Mouse (Mus musculus) heart, embryonic 10.5 days (tissue): ENCODE measurements around the gene Ccl25. TPM values are rescaled to one million over a fixed set of nuclear protein-coding genes. Genes with fewer than 3 reads are reported as not detected.
"Not testable (repeated sequence)": the region's sequence is repeated elsewhere in the genome, so short reads cannot be mapped to it uniquely, and the experiment has no call there.

Experiments used
- DNase-seq: peaks from one replicate; pipeline ENCODE4 v3.0.0-alpha.2; 2017; ENCODE audit warnings: low spot score
- H3K27ac ChIP-seq: fragments of 300-500 bp; sonication (generic); 2 replicates; pipeline ENCODE4 v1.5.1; 2016; ENCODE audit warnings: mild to moderate bottlenecking
- H3K27me3 ChIP-seq: fragments of 300-500 bp; sonication (generic); 2 replicates; pipeline ENCODE4 v1.6.1; 2016; ENCODE audit warnings: mild to moderate bottlenecking; ENCODE audit not compliant: poor library complexity, insufficient read depth, severe bottlenecking
- H3K36me3 ChIP-seq: fragments of 300-500 bp; sonication (generic); 2 replicates; pipeline ENCODE4 v1.6.1; 2016; ENCODE audit warnings: mild to moderate bottlenecking, moderate library complexity
- H3K4me1 ChIP-seq: fragments of 300-500 bp; sonication (generic); 2 replicates; pipeline ENCODE4 v1.6.1; 2016; ENCODE audit warnings: mild to moderate bottlenecking
- H3K4me3 ChIP-seq: fragments of 300-500 bp; sonication (generic); 2 replicates; pipeline ENCODE4 v1.5.1; 2016; ENCODE audit warnings: mild to moderate bottlenecking, moderate library complexity
- H3K9me3 ChIP-seq: fragments of 300-500 bp; sonication (generic); 2 replicates; pipeline ENCODE4 v1.6.1; 2016; ENCODE audit warnings: mild to moderate bottlenecking, moderate library complexity
- WGBS: fragments of 180-500 bp; shearing (Covaris S2); methylation state at CpG from one replicate; pipeline ENCODE4 v1.1.7; 2016; 5-methylcytosine and 5-hydroxymethylcytosine counted together
- polyA plus RNA-seq: library from polyadenylated mRNA; unstranded; fragments of >200 nt; fragmentation: Nextera tagmentation; extraction: Ambion mirVana; gene quantifications from 2 replicates; pipeline ENCODE4 v1.2.1, GENCODE M21; 2016

Ccl25 gene
- polyA plus RNA-seq, 1 experiment from 2014 or later, result 15.8 TPM

DNA sequence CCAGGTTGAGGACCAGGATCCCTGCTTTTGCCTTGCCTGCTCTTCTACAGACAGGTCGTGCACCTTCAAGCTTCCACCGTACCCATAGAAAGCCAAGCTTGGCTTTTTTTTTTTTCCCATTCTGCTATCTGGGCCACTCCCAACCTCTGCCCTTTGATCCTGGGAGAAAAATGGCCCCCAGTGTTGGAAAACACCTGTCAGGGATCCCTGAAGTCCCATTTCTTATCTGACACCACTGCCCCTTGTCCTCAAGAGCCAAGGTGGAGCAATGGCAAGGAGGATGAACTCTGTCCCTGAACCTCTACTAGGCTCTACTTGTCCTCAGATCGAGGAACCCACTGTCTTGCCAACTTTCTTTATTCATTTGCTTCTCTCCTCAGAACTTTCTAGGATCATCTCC lies 25.6 kb downstream of the Ccl25 start:
- Histone ChIP-seq H3K4me1 (peaks cover 9% of the 10 kb centered on the region), H3K27ac (no peak overlapping the region), H3K27me3 (no peaks in the 10 kb centered on the region), H3K9me3 (no peaks in the 10 kb centered on the region), H3K4me3 (no peak overlapping the region), H3K36me3 (no peaks in the 10 kb centered on the region)
- no peak for DNase-seq
- 80% methylated on average over 3 of the region's 3 CpGs for WGBS

DNA sequence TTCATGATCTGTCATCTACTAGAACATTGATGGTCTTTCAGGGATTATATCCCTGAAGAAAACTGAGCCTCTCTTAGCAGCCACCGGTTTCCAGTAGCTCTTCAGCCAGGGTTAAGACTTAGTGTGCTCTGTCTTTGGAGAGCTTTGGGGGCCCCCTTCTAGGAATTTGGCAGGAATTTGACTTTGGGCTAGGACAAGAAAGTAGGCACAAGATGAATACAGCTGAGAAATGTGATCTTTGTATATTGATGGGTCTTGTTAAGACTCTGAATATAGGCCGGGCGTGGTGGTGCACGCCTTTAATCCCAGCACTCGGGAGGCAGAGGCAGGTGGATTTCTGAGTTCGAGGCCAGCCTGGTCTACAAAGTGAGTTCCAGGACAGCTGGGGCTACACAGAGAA lies 27.6 kb downstream of the Ccl25 start:
- not testable (repeated sequence) for DNase-seq, H3K4me3 ChIP-seq, H3K27me3 ChIP-seq, H3K9me3 ChIP-seq, H3K4me1 ChIP-seq, H3K27ac ChIP-seq, H3K36me3 ChIP-seq
- 88% methylated on average over 6 of the region's 6 CpGs for WGBS

DNA sequence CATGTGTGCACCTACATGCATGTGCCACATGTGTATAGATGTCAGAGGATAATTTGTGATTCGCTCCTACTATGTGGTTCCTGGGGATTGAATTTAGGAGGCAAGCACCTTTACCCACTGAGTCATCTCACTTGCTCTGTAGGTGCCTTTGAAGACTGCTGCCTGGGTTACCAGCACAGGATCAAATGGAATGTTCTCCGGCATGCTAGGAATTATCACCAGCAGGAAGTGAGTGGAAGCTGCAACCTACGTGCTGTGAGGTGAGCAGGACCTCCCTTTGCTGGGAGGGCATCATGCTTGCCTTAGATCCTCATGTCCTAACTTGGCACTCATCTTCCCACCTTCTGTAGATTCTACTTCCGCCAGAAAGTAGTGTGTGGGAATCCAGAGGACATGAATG lies 28.7 kb downstream of the Ccl25 start:
- WGBS, result 66% methylated on average over 4 of the region's 4 CpGs
- peaks cover 3% of the 10 kb centered on the region; the same call in 1 of the 2 replicates for H3K4me1 ChIP-seq

DNA sequence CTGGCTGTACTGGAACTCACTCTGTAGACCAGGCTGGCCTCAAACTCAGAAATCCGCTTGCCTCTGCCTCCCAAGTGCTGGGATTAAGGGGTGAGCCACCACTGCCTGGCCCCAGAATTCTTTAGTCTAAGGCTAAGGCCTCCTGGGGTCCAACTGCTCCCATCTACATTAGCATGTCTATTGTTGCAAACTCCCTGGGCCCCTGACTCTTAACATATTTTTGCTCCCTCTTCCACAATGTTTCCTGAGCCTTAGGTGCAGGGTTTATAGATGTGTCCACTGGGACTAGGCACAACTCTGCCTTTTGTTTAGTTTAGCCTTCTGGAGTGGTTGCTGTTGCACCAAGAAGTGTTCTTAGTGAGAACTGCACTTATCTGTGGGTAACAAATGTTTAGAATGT lies 29.5 kb downstream of the Ccl25 start:
- Histone ChIP-seq H3K27ac (no peak overlapping the region), H3K4me1 (peaks cover 3% of the 10 kb centered on the region; the same call in 1 of the 2 replicates), H3K27me3 (no peaks in the 10 kb centered on the region), H3K4me3 (no peak overlapping the region), H3K9me3 (no peaks in the 10 kb centered on the region), H3K36me3 (no peaks in the 10 kb centered on the region)
- WGBS, result 94% methylated on average over 1 of the region's 1 CpGs
- DNase-seq, result no peak

More for the DNA sequence above, 28.7 kb downstream of the Ccl25 start:
- no peak overlapping the region for H3K4me3 ChIP-seq
- no peak for DNase-seq
- H3K9me3 ChIP-seq, result no peaks in the 10 kb centered on the region
- H3K36me3 ChIP-seq, result no peaks in the 10 kb centered on the region
- no peaks in the 10 kb centered on the region for H3K27me3 ChIP-seq
- H3K27ac ChIP-seq, result no peak overlapping the region

DNA sequence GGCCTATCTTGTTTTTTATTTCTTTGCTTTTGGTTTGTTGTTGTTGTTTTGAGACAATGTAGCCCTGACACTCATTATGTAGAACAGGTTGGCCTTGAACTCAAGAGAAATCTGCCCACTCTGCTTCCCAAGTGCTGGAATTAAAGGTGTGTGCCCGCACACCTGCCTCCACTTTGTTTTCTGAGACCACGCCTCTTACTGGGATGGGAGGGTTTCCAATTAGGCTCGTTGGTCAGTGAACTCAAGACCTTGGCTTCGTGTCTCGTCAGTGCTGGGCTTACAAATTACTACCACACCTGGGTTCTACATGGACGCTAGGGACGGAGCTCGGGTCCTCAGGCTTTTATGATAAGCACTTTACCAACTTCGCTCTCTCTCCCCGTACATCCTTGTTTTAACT lies 30.4 kb downstream of the Ccl25 start:
- Histone ChIP-seq H3K27ac (no peak overlapping the region), H3K36me3 (no peaks in the 10 kb centered on the region), H3K4me3 (no peak overlapping the region), H3K27me3 (no peaks in the 10 kb centered on the region), H3K9me3 (no peaks in the 10 kb centered on the region), H3K4me1 (peaks cover 3% of the 10 kb centered on the region; the same call in 1 of the 2 replicates)
- WGBS, result 83% methylated on average over 10 of the region's 10 CpGs
- no peak for DNase-seq

DNA sequence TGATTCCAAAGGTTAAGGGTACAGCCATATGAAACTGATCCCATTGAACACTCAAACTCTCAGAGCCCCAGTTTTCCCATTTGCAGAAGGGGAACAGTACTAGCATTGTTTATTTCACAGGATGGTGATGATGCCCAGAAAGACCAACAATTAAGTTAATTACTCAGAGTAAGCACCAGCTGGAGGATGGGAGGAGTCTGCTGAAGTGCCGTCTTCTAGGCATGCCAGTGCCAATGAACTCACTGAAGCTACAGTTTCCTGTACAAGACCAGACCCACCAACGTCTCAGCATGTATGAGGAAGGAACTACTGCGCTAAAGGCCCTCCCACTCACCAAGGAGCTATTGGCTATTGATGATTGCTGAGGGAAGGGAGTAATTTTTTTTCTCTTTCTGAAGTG lies 34.4 kb downstream of the Ccl25 start:
- WGBS, result 73% methylated on average over 3 of the region's 3 CpGs
- Histone ChIP-seq H3K4me3 (no peak overlapping the region), H3K36me3 (no peaks in the 10 kb centered on the region), H3K4me1 (no peaks in the 10 kb centered on the region), H3K27me3 (no peaks in the 10 kb centered on the region), H3K27ac (no peak overlapping the region), H3K9me3 (no peaks in the 10 kb centered on the region)
- DNase-seq, result no peak

DNA sequence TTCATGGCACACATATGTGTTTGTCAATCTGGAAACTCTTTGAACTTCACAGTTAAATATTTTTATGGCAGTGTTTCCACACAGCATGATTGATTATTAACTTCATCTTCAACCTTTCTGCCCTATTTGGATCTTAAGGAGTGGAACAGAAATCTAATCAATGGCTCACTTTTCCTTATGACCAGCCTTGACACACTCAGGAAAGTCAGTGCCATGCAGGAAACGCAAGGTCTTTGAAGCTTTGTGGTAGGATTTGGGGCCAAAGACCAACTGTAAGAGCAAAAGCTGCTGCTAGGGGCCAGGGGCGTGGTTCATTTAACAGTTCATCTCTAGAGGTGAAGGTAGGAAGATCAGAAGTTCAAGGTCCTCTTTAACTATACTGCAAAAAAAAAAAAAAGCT lies 35.9 kb downstream of the Ccl25 start:
- 71% methylated on average over 2 of the region's 2 CpGs for WGBS
- Histone ChIP-seq H3K36me3 (no peaks in the 10 kb centered on the region), H3K4me3 (no peak overlapping the region)

DNA sequence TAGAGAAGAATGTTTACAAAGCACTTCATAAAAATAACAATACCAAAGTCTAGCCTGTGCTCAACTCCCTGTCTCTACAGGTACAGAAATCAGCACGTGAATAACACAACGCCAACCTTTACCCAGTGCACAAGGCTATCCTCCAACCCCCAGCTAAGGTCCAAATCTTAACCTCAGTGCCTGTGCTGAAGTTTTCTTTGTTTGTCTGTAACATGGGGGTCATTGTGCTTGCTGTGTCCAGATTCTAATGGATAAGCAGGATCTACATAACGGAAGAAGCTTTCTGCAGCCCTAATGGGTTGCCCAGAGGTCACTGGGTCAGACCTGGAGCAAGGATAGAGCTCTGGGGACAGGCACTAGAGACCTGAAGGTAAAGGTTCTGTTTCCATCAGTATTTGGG lies 41.2 kb downstream of the Ccl25 start:
- DNase-seq, result no peak
- WGBS, result 84% methylated on average over 3 of the region's 3 CpGs
- no peaks in the 10 kb centered on the region for H3K27me3 ChIP-seq

More for the DNA sequence above, 35.9 kb downstream of the Ccl25 start:
- Histone ChIP-seq H3K9me3 (no peaks in the 10 kb centered on the region), H3K27ac (no peak overlapping the region), H3K4me1 (no peaks in the 10 kb centered on the region), H3K27me3 (no peaks in the 10 kb centered on the region)
- no peak for DNase-seq

DNA sequence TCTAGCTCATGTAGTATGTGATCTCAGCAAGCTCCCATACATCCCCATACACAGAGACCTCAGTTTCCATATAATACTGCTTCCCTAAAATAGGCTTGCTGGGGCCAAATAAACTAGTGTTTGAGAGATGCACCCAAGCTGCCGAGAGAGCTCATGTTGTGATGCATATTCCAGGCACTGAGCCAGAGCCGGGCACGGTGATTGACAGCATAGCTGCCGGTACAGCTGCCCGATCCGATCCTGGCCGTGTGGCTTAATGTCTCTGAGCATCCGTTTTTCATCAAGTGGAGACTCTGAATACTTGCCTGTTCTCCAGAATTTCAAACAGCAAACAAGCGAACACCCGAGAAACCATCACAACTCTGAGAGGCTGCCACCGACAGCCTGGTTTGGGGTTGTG lies 42.8 kb downstream of the Ccl25 start:
- Histone ChIP-seq H3K9me3 (no peaks in the 10 kb centered on the region), H3K4me1 (no peaks in the 10 kb centered on the region), H3K27ac (no peak overlapping the region), H3K4me3 (no peak overlapping the region), H3K36me3 (no peaks in the 10 kb centered on the region), H3K27me3 (no peaks in the 10 kb centered on the region)
- DNase-seq, result no peak
- 78% methylated on average over 11 of the region's 11 CpGs for WGBS

More for the DNA sequence above, 41.2 kb downstream of the Ccl25 start:
- Histone ChIP-seq H3K9me3 (no peaks in the 10 kb centered on the region), H3K4me1 (no peaks in the 10 kb centered on the region), H3K4me3 (no peak overlapping the region), H3K27ac (no peak overlapping the region), H3K36me3 (no peaks in the 10 kb centered on the region)

DNA sequence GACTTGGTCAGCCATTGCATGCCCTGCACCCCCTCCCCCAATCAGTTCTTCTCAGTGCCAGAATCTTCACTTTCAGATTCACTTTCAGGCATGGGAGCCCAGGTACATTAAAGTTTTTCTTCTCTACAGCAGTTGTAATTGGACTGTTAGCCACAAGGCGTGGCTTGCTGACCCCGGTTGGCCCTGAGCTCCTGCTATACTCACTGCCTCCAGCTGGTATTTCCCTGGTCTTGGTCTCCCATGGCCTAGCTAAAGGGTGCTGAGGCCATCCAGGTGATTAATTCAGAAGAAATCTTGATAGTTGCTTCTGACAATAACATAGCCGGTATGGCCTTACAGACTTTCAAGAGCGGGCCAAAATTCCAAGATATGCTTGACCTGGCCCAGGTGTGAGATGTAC lies 43.5 kb downstream of the Ccl25 start:
- no peak overlapping the region for H3K27ac ChIP-seq
- H3K27me3 ChIP-seq, result no peaks in the 10 kb centered on the region
- no peaks in the 10 kb centered on the region for H3K9me3 ChIP-seq
- no peaks in the 10 kb centered on the region for H3K36me3 ChIP-seq
- DNase-seq, result no peak
- WGBS, result 81% methylated on average over 4 of the region's 4 CpGs
- H3K4me3 ChIP-seq, result no peak overlapping the region
- H3K4me1 ChIP-seq, result no peaks in the 10 kb centered on the region

DNA sequence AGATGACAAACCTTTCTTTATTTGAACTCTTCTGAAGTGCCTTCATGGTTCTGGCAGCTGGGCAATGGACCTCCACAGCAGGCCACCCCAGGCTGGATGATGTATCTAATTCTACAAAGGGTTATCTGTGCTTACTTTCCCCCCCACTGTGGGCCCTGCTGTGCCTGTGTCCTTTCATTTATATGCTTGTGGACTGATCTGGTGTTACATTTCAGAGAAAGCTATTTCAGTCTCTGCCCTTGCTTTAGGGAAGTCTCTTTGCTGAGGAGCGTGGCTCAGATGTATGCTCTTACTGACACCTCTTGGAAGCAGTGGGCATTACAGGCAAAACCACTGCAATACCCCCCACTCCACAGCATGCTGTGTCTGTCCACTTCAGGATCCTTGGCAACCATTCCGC lies 45.1 kb downstream of the Ccl25 start:
- Histone ChIP-seq H3K4me1 (no peaks in the 10 kb centered on the region), H3K9me3 (no peaks in the 10 kb centered on the region), H3K36me3 (no peaks in the 10 kb centered on the region), H3K27me3 (no peaks in the 10 kb centered on the region), H3K27ac (no peak overlapping the region; the same call in 1 of the 2 replicates), H3K4me3 (no peak overlapping the region)
- no peak for DNase-seq
- WGBS, result 32% methylated on average over 2 of the region's 2 CpGs

DNA sequence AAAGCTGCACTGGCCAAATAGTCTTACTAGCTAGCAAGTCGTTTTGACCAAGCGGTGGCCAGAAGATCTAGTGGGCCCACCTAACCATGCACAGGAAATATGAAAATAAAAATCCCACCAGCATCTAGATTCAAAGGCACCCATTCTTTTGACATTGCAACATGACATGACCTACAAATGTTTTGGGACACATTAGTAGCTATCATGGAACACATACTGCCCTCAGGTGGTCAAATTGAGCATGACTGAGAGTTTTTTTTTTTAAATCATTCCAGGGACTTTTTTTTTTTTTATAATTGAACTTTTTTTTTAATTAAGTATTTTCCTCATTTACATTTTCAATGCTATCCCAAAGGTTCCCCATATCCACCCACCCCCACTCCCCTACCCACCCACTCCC lies 47.6 kb downstream of the Ccl25 start:
- Histone ChIP-seq H3K27me3 (no peaks in the 10 kb centered on the region), H3K4me1 (no peaks in the 10 kb centered on the region), H3K9me3 (no peaks in the 10 kb centered on the region), H3K36me3 (no peaks in the 10 kb centered on the region), H3K4me3 (no peak overlapping the region), H3K27ac (no peak overlapping the region)
- 69% methylated on average over 2 of the region's 2 CpGs for WGBS
- no peak for DNase-seq

DNA sequence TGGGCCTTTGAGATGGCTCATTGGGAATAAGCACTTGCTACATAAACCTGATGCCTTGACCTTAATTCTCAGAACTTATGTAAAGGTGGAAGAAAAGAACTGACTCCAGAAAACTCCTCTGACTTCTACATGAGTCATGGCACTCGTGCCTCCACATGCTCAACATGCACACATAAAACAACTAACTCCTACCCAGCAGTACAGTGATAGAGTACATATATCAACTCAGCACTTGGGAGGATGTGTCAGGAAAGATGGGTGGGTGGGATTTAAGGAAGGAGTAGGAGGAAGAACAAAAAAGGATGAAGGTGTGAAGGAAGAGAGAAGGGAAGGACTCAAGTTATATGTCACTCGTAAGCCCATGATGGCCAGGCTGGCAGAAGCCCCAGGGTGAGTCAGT lies 76.4 kb downstream of the Ccl25 start:
- DNase-seq, result no peak
- Histone ChIP-seq H3K9me3 (peaks cover 3% of the 10 kb centered on the region; the same call in 1 of the 2 replicates), H3K4me3 (no peak overlapping the region), H3K4me1 (peaks cover 6% of the 10 kb centered on the region; the same call in 1 of the 2 replicates), H3K36me3 (no peaks in the 10 kb centered on the region), H3K27ac (no peak overlapping the region), H3K27me3 (no peaks in the 10 kb centered on the region)
- whole genome bisulfite sequencing, result 88% methylated on average over 2 of the region's 2 CpGs
